Mouse (Mus musculus) lung, embryonic 16.5 days (tissue): ENCODE measurements at regions not wholly inside any gene's neighbourhood (a gene's known extent, or its start where the extent isn't known, plus 50 kb on each side); places are given as distances from the start of the nearest gene placed in this dataset.
"Not testable (repeated sequence)": the region's sequence is repeated elsewhere in the genome, so short reads cannot be mapped to it uniquely, and the experiment has no call there.

Experiments used
- ATAC-seq: fragments of 200-750 bp; cut with Nextera tagmentation; 2 replicates; pipeline ENCODE4 v1.8.0; 2017; ENCODE audit warnings: low read depth, mild to moderate bottlenecking, moderate library complexity
- H3K27ac ChIP-seq: fragments of 300-500 bp; sonication (generic); 2 replicates; pipeline ENCODE4 v1.5.1; 2014; ENCODE audit warnings: mild to moderate bottlenecking, control low read depth, low read length
- H3K27me3 ChIP-seq: fragments of 300-500 bp; sonication (generic); 2 replicates; pipeline ENCODE4 v1.6.1; 2014; ENCODE audit warnings: low read depth, low read length, mixed read lengths; ENCODE audit not compliant: control insufficient read depth, insufficient read depth
- H3K36me3 ChIP-seq: fragments of 300-500 bp; sonication (generic); 2 replicates; pipeline ENCODE4 v1.6.1; 2014; ENCODE audit warnings: low read length; ENCODE audit not compliant: control insufficient read depth, insufficient read depth
- H3K4me1 ChIP-seq: fragments of 300-500 bp; sonication (generic); replicated peaks from 2 replicates; pipeline ENCODE4 v1.6.1; 2014; ENCODE audit warnings: low read length, mixed read lengths; ENCODE audit not compliant: control insufficient read depth, insufficient read depth
- H3K4me2 ChIP-seq: fragments of 300-500 bp; sonication (generic); 2 replicates; pipeline ENCODE4 v1.6.1; 2014; ENCODE audit warnings: low read depth, low read length, control low read depth
- H3K4me3 ChIP-seq: fragments of 300-500 bp; sonication (generic); 2 replicates; pipeline ENCODE4 v1.5.1; 2014; ENCODE audit warnings: mild to moderate bottlenecking, low read length, control low read depth
- H3K9ac ChIP-seq: fragments of 300-500 bp; sonication (generic); 2 replicates; pipeline ENCODE4 v1.6.1; 2014; ENCODE audit warnings: low read length, control low read depth
- H3K9me3 ChIP-seq: fragments of 300-500 bp; sonication (generic); 2 replicates; pipeline ENCODE4 v1.6.1; 2016; ENCODE audit warnings: low read length; ENCODE audit not compliant: control insufficient read depth
- WGBS: fragments of 180-500 bp; shearing (Covaris S2); extraction: QIAGEN DNeasy Blood & Tissue Kit; methylation state at CpG from one replicate; pipeline ENCODE4 v1.1.7; 2014; 5-methylcytosine and 5-hydroxymethylcytosine counted together

DNA sequence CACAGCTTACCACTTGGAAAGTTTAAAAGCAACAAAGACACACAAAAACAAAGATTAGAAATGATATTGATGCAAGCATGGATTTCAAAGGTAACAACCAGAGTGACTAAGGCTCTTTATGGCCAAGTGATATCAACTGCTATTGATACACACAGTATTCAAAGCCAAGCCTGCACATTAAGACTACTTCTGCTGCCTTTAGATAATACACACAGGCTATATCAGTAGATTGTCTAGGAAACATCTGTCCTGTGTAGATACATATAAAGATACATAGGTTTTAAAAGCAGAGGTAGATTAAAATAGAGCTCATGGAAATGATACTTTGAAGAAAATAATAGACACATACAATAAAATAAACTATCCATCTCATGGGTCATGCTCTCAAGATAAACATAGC, 1111.6 kb downstream of the Diaph3 start:
- no peak overlapping the region for H3K9ac ChIP-seq
- H3K36me3 ChIP-seq: no peaks in the 10 kb centered on the region
- H3K27ac ChIP-seq: no peak overlapping the region
- no peak overlapping the region for H3K4me3 ChIP-seq
- ATAC-seq: no peak
- H3K9me3 ChIP-seq: no peaks in the 10 kb centered on the region
- H3K27me3 ChIP-seq: no peaks in the 10 kb centered on the region
- H3K4me1 ChIP-seq: no peaks in the 10 kb centered on the region
- H3K4me2 ChIP-seq: no peak overlapping the region

DNA sequence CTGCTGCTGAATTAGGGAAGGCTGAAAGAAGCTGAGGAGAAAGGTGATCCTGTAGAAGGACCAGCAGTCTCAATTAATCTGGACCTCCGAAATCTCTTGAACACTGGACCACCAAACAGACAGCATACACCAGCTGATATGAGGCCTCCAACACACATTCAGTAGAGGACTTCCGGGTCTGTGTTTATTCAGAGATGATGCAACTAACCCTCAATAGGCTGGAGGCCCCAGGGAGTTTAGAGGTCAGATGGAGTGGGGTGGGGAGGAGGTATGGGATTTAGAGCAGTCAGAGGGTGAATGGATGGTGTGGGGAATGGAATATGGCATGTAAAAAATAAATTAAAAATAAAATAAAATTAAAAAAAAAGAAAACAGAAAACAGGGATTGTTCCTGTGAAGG, 1123.4 kb downstream of the Diaph3 start:
- H3K36me3 ChIP-seq, ATAC-seq, H3K4me2 ChIP-seq, H3K9me3 ChIP-seq, H3K9ac ChIP-seq, H3K27me3 ChIP-seq, H3K27ac ChIP-seq, H3K4me3 ChIP-seq, H3K4me1 ChIP-seq: not testable (repeated sequence)
- 56% methylated on average over 2 of the region's 2 CpGs for WGBS
